Mouse (Mus musculus): ENCODE data around the gene Mgat5.

The Mgat5 gene

DNA sequence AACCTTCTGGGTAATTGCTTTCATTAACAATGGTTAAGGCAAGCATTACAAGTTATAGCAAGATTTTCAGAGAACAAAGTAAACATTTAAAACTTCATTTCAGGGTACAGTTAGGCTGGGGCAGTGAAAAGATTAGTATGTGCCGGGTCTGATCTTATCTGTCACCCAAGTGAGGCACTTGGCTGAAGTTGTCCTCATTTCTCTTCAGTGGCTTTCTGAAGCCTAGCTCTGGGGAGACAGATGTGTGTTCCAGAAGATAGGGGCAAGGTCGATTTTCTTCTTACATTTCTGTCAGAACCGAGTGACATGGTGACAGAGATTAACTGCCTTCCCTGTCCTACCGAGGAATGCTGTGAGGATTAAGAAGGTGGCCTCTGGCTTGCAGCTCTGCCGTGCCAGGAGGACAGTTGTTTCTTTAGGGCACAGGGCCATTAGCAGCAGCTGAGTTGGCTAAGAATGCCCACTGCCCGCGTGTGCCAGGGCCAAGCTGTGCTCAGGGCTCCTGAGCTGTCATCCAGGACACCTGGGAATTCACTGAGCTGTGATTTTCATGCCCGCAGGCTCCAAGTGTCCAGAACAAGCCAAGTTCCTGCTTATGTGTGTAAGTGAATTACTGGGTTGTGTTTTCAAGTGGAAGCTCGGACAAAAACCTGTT, 134.1 kb downstream of the Mgat5 start:
- DNase-seq (ENCODE audit: low spot score in 2 of 2): peak in 1 of 2 experiments; percentile 42

DNA sequence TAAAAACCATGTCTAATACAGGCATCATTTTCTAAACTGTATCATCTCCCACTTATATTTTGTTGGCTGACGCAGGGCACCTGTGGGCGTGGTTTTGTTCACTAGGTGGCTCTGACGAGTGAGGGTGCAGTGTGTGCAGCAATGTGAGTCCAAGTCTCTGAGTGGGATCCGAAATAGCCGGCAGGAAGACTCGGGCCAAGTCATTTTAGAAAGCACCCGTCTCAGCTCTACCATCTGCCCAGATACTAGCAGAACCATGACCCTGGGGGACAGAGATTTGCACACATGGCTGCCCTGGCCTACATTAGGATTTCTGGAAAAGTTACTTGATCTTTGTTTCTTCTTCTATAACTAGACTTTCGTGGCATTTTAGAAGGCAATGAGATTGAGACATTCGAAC, 135.5 kb downstream of the Mgat5 start:
- no peak for DNase-seq (ENCODE audit: low spot score in 2 of 2)

DNA sequence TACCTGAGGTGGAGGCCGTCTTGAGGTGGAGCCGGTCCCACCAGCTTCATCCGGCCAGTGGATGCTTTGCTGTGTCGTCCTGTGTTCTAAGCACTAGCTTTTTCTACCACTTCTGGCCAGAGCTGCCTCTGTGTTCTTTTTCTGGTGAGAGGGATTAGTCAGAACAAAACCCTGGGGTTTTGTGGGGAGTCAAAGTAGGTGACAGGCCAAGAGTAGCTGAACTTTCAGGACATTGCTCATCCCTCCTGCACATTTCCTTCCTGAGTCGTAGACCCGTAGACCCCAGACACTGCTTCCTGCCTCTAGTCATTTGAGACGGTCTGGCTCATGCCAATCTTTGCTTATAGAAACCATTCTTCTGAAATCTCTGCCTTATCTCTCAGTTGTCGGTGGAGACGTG, 140.1 kb downstream of the Mgat5 start:
- no peak for DNase-seq (ENCODE audit: low spot score in 2 of 2)

DNA sequence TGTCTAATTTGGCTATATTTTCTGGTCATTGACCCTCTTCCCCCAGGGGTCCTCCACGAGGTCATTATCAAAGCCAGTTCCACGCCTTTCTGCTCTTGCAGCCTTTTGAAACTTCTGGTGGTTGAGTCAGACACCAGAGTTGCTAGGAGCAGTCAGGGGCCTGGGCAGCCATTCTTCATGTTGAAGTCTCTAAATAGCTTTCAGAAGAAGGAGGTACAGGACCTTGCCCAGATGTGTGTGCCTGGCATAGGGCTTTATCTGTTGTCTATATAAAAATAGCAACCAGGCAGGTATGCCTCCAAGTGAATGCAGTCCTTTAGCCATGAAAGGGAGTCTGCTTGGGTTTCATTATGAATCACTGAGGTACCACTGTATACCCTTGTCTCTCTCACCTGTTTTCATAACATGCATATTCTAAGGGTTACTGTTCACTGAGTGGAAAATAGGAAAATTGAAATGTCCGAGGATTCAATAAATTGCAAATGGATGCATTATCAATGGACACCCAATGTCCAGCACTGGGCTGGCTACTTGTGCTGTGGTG, 141.9 kb downstream of the Mgat5 start:
- DNase-seq (ENCODE audit: low spot score in 2 of 2): no peak

DNA sequence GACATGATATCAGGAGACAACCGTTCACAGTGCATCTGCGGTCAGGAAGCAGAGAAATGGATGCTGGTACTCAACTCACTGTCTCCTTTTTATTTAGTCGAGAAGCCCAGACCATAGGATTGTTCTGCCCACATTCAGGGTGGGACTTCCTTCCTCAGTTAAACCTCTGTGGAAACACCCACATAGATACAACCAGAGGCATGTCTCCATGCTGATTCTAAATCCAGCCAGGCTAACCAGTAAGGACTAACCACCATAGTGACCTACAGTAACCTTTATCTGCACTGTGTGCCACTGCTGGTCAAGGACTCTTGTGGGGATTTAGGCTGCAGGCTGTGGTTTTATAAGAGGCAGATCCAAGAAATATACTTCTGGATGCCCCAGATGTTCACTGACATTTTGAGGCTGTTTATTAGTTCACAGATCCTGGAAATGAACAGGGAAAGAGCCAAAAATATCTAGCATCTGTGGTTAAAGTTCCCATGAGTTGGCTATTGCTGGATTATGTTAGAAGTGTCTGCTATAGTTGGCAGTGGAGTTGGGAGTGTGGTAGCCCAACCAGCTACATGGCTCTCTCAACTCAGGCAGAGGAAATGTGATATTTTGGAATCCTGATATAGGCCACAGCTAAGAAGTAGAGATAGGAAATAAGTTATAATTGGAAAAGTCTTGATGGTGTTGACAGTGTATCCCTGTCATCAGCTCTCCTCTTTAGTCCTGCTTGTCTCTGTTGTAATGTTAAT, 143.2 kb downstream of the Mgat5 start:
- no peak for DNase-seq (ENCODE audit: low spot score in 2 of 2)

DNA sequence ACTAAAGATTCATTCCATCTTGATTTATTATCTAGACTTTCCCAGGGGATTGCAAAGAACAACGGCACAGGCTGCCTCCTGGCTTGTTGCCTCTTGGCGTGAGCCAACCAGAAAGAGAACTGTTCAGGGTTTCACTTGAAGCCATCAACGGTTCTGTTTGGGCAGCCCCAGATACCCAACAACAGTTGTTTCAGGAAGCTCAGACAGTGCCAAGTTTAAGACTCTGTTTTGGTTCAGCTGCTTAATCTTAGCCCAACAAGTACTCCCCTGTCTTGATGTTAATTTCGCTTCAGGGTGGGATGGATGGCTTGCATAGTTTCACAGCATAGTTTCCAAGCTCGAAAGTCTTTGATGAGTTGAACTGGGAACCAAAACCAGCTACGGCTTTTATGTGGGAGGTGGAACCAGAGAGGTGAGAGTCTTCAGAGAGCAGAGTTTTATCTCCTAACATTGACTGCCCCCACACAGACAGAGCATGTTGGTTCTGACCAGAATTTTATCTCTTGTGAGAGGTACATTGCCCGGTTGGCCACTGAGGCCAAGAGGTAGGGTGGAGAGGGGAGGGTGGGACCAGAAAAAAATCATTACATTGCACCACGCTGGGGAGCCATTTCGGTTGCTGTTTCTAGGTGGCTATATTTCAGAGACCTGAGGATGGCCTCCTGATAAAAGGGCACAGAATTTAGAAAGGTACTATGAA, 144.0 kb downstream of the Mgat5 start:
- DNase-seq (ENCODE audit: low spot score in 2 of 2): peak in 1 of 2 experiments; percentile 49

DNA sequence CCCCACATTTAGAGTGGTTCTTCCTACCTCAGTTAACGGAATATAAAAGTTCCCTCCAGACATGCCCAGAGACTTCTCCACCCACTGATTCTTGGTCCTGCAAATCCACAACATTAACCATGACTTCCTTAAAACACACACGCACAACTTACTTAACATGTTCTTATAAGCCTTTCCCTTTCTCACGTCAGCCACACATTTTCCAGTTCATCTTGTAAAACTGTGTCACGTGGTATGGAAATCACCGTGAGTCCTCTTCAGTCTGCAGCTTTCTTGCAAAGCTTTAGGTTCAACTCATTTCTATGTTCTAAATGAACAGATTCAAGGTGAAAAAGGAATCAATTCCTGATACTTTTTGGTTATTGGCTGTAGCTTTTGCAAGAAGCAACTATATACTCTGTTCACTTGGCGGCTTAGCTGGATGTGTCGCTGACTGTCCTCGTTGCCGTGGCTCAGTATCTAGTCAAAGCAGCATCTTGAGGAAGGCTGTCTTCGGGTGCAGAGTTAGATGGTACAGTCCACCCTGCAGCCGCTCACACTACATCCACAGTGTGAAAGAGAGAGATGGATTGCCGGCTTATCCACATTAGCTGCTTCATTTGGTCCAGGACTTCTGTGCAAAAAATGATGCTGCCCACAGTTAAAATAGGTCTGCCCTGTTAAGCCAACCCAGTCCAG, 146.7 kb downstream of the Mgat5 start:
- no peak for DNase-seq (ENCODE audit: low spot score in 2 of 2)

DNA sequence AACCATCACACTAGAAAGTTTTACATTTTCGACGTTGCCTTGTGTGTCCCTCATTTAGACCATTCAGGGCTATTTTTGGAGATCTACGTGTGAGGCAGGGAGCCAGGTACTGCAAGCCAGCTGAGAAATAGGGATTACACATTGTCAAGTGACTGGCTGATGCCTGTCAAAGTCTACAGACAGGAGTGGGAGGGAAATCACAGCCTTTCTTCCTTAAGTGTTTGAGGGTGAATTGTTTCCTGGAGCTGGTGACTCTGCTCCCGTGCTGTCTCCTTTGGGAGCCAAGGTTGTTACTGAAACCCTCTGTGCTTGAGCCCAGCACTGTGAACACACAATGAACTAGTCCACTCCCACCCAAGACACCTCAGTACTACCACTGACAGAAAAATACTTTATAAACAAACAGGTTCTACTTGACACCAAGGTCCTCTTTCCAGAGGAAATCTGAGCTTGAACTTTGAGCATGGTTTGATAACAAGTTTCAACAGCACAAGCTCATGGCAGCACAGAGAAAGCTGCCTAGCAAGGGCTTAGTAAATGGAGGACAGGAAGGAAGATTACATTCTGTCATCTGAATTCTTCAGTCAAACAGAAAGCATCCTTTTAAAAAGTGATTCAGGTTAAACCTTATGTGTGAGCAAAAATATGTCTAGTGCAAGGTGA, 147.4 kb downstream of the Mgat5 start:
- no peak for DNase-seq (ENCODE audit: low spot score in 2 of 2)

DNA sequence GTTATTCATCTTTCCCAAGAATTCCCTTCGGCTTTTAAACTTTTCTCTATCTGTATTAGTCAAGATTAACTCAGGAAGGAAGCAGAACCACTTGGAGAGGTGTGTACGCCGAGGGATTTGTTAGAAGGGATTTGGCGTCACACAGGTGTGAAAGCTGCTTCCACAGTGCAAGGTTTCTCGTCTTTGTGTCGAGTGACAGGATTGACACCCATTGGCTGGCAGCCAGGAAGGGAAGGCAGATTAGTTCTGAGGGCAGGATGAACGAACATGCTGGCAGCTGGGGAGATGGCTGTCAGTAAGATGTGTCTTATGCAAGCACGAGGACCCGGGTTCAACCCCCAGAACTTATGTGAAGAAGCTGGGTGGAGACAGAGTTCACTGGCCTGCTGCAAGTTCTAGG, 148.6 kb downstream of the Mgat5 start:
- DNase-seq (ENCODE audit: low spot score in 2 of 2): no peak

DNA sequence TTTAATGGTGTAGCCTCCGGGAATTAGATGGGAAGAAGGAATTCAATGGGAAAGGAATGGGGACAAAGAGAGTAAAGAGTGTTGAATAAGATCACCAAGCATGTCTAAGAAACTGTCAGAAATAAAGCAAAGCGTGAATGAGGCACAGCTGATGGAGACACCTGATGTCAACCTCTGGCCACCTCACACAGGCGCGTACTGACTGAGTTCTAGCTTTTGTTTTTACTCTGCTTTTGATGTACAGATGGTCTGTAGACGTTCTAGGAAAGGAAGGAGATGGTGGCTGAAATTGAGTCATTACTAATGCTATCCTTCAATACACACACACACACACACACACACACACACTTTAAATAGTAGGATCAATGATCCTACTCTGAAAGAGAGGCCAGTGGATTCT, 149.3 kb downstream of the Mgat5 start:
- no peak for DNase-seq (ENCODE audit: low spot score in 2 of 2)

DNA sequence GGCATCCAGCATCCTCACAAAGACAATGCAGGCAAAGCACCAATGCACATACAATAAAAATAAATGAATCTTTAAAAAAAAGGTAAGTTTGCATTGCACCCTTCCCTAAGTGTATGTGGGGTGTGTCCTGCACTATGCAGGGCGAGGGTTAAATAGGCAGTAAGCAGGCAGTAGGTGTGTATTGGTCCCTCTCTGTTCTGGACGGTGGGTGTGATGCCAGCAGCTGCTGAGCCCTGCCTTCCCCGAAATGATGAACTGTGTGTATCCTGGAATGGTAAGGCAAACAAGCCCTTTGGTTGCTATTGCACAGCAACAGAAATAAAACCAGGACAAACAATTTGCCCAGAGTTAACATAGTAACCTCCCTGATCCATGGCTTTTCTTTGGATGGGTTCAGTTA, 150.2 kb downstream of the Mgat5 start:
- DNase-seq (ENCODE audit: low spot score in 2 of 2): no peak

DNA sequence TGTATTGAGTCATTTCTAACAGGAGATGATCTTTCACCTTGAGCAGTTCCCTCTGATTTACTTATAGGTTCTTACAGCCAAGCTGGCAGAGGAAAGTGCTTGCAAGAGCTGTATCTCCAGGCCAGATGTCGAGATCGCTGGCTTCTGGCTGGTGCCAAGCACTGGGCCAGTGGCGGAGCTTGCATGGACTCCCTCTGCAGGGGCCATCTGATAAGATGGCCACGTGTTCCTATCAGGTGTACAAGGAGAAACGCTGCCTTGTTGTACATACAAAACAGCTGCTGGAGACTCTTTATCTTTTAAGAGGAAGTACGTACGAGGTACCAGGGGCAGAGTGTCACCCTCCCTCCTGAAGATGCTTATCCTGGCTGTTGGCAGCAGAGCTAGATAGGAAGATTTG, 158.8 kb downstream of the Mgat5 start:
- DNase-seq (ENCODE audit: low spot score in 2 of 2): peak in 1 of 2 experiments; percentile 46

DNA sequence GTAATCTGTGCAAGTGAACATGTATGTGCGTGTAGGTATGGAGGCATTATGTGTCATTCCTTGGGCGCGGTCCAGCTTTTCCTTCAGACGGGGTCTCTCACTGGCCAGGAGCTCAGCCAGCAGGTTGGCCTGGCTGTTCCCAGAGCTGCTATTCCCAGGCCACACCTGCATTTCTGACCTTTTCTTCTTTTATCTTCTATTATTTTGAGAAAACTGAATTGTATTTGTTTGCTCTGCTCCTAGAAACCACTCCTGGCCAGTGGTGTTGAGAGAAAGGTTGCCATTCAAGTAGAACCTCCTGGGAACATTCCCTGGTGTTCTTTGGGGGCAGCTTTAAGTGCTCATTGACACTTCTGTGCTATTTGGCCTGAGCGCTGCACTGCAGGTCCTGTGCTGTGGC, 160.9 kb downstream of the Mgat5 start:
- no peak for DNase-seq (ENCODE audit: low spot score in 2 of 2)

DNA sequence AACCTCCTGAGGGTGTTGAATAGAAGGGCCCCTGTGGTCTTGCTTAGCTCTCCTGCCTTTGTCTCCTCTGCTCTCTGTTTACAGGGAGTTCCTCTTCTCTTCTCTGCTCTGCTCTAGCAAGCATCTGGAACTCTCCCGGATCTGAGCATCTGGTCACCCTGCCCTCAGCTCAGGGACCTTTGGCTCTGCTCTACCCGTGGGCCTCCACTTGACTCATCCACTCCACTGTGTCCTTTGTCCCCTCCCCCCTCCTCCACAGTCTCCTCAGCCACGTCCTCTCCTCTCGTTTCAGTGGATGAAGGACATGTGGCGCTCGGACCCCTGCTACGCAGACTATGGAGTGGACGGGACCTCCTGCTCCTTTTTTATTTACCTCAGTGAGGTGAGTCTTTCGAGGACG, 161.3 kb downstream of the Mgat5 start:
- DNase-seq (ENCODE audit: low spot score in 2 of 2): no peak

DNA sequence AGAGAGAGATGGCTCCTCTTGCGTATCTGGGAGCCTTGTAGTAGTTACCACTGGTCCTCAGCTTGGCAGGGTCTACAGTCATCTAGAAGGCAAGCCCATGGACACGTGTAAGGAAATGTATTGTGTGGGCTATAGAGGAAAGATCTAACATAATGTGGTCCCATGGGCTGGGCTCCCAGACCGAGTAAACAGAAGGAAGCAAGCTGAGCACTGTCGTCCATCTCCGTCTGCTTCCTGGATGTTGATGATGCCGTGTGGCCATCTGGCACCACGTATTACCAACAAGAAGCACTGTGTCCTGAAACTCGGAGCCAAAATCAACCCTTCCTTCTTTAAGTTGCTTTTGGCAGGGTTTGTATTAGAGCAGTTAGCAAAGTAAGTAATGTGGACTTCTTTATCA, 163.7 kb downstream of the Mgat5 start:
- DNase-seq (ENCODE audit: low spot score in 2 of 2): no peak

DNA sequence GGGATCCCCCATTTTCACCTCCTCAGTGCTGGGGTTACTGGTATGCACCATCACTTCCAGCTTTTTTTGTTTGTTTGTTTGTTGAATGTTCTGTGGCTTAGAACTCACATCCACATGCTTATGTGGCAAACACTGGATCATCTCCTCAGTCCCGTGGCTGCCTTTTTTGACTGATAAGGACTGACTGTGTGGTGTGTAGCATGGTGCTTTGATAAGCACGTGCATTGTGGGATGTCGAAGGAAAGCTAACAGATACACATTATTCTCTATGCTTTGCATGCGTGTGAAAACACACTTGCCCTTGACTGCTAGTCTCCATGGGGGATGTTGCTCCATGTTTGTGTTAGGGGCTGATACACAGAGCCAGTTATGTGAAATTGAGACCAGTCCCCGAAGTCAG, 164.7 kb downstream of the Mgat5 start:
- no peak for DNase-seq (ENCODE audit: low spot score in 2 of 2)

DNA sequence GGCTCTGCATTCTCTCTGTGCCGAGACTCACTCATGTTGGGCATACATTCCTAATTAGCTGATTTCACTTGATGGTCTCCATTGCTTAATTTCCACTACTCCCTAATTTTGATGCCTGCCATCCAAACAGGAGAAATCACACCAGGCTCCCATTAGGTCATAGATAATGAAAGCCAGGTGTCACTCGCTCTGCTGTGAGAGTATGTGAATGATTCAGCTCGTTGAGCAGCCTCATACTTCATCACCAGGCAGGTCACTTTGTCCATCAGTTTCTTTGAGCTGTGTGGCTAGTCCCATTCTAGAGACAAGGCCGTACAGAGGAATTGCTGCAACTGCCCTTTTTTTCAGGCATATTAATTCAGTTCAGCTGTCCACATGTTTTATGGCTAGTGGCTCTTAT, 167.3 kb downstream of the Mgat5 start:
- DNase-seq (ENCODE audit: low spot score in 2 of 2): no peak

DNA sequence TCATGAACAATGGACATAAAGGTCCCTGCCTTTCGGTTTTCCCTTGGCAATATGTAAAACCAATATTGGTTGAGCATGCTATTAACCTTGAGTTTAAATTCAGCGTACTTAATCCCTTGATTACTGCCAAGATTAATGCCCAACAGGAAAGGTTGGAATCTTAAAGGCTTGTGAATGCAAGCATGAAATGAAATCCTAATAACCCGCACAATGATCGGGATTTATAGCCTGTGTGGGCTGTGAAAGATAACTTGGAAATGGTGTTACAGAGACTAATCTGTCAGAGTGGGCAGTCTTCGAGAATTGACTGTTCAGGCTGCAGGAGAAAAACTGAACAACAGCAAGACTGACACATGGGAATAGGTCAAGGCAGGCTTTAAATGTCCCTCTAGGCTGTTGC, 168.7 kb downstream of the Mgat5 start:
- no peak for DNase-seq (ENCODE audit: low spot score in 2 of 2)

DNA sequence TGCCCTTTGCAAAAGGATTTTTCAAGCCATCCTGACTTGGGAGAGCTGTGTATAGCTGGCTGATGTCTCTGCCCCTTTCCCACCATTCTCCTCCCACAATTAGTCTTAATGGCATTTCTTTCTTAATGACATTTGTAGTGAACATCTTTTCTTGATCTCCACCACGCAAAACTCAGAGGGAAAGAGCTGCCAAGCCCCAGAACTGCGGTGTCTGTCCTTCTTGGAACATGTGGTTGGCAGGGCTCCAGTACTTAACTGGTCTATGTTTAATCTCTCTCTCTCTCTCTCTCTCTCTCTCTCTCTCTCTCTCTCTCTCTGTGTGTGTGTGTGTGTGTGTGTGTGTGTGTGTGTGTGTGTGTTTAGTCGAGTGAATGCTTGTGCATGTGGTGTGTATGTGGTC, 169.3 kb downstream of the Mgat5 start:
- no peak for DNase-seq (ENCODE audit: low spot score in 2 of 2)

DNA sequence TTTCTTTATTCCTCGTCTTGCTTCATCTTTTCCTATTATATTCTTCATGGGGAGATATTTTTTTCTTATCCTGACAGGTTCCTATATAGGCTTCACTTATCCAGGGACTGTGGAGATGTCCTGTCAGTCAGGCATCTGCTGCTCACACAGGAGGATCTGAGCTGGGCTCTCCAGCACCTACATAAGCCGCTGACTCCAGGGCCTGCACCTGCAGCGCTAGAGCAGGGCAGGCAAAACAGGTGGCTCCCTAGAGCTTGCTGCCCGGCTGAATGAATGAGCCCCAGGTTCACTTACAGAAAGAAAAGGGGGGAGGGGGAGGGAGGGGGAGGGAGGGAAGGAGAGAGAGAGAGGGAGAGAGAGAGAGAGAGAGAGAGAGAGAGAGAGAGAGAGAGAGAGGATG, 175.3 kb downstream of the Mgat5 start:
- DNase-seq (ENCODE audit: low spot score in 2 of 2): no peak

DNA sequence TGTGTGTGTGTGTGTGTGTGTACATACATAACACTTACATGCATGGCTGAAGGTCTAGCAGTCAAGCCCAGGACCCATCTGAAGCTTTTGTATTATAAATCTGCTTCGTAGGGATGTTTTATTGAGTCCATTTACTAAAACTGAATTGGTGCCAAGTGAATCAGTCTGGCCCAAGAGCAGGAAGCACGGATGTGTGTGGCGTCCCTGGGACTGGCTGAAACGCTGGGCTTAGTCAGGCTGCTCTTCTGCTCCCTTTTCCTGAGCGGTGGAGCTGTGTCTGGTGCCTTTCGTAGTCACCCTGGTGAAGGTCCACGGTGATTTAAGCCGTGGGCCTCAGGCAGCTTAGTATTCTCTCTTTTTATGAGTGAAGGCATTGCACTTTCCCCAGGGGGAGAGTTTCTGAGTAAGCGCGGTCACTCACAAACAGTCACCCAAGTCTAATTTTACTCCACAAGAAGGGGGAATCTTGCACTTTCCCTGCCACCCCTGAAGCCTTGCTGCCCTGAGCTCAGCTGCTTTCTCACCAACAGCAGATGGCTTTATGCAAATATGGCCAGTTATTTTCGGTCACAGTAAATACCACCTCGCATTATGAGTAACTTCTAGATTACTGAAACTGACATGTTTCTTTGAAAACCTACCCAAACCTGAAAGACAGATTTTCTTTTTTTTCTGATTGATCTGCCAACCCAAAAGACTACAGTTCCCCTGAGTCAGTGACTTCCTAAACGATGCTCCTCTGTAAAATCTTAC, 176.1 kb downstream of the Mgat5 start:
- DNase-seq (ENCODE audit: low spot score in 2 of 2): no peak
